Mouse (Mus musculus): Measurements from ENCODE around the gene Nelfe. TPM values are rescaled to one million over a fixed set of nuclear protein-coding genes. Genes with fewer than 3 reads are reported as not detected.

Nelfe gene
- polyA plus RNA-seq, 1 experiment = 75.1 TPM

DNA sequence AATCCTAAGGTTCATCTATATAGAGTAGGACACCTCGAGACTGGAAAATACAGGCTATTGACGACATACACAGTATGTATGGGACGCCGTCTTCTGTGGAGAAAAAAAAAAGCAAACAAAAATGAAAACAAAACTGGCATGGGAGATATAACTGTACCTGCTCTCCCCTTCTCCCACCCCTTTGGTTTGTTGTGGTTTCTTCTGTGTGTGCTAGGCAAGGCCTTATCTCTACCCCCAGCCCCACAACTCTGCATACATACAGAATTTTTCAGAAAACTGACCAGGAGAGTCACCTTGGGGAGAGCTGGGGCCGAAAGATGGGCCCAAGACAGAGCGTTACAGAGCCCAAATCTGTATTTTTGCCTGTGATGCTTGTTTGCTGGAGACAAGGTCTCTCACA lies 34.5 kb downstream of the Nelfe start:
- no peak overlapping the region for H3K4me3 ChIP-seq (ENCODE audit: insufficient read depth, poor library complexity, severe bottlenecking)
- H3K27me3 ChIP-seq (ENCODE audit: control insufficient read depth, insufficient read depth, insufficient read length) = no peaks in the 10 kb centered on the region
- H3ac ChIP-seq (ENCODE audit: control insufficient read depth, insufficient read length, low read depth) = no peak overlapping the region
- H3K79me2 ChIP-seq (ENCODE audit: control insufficient read depth, insufficient read depth) = no peaks in the 10 kb centered on the region
- H3K36me3 ChIP-seq (ENCODE audit: control insufficient read depth, insufficient read depth) = no peaks in the 10 kb centered on the region
- H3K79me3 ChIP-seq (ENCODE audit: low read depth) = no peaks in the 10 kb centered on the region
- no peak for TF ChIP-seq MAX (IDR thresholded peaks at IDR 0.05)
- TF ChIP-seq FOSL1 (IDR thresholded peaks at IDR 0.05; ENCODE audit: insufficient read depth, low read length, poor library complexity, severe bottlenecking) = no peak
- TF ChIP-seq USF1 (IDR thresholded peaks at IDR 0.05; ENCODE audit: low read depth) = no peak
- TF ChIP-seq MYOG (IDR thresholded peaks at IDR 0.05; ENCODE audit: control insufficient read depth, extremely low read depth, insufficient read length) = no peak

DNA sequence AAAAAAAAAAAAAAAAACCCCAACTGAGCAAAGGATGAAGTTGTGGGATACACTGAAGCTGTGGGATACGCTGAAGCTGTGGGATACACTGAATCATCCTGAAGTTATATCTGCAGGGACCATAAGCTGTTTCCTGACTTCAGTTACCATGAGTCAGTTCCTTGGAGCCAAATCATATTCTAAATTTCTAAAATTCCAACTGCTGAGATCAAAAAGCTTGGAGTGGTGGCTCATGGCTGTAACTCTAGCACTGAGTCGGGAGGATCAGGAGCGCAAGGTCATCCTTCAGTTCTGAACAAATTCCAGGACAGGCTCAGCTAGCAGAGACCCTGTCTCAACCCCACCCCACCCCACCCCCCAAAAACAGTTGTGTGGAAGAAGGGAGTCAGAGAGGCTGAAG lies 35.4 kb downstream of the Nelfe start:
- Histone ChIP-seq H3K4me3 (ENCODE audit: insufficient read depth, poor library complexity, severe bottlenecking) (no peak overlapping the region), H3K79me3 (ENCODE audit: low read depth) (no peaks in the 10 kb centered on the region), H3K79me2 (ENCODE audit: control insufficient read depth, insufficient read depth) (no peaks in the 10 kb centered on the region), H3ac (ENCODE audit: control insufficient read depth, insufficient read length, low read depth) (no peak overlapping the region), H3K27me3 (ENCODE audit: control insufficient read depth, insufficient read depth, insufficient read length) (no peaks in the 10 kb centered on the region), H3K36me3 (ENCODE audit: control insufficient read depth, insufficient read depth) (no peaks in the 10 kb centered on the region)
- TF ChIP-seq MYOD1 (IDR thresholded peaks at IDR 0.05; ENCODE audit: control insufficient read depth, insufficient read length, low read depth) = no peak
- TF ChIP-seq FOSL1 (IDR thresholded peaks at IDR 0.05; ENCODE audit: insufficient read depth, low read length, poor library complexity, severe bottlenecking) = no peak
- TF ChIP-seq CTCF (IDR thresholded peaks at IDR 0.05; ENCODE audit: control insufficient read depth, insufficient read depth, insufficient read length) = no peak
- no peak for TF ChIP-seq MAX (IDR thresholded peaks at IDR 0.05)
- TF ChIP-seq MYOG (IDR thresholded peaks at IDR 0.05; ENCODE audit: control insufficient read depth, extremely low read depth, insufficient read length) = no peak
- no peak for TF ChIP-seq CEBPB (IDR thresholded peaks at IDR 0.05; ENCODE audit: low read depth)
- no peak for TF ChIP-seq USF1 (IDR thresholded peaks at IDR 0.05; ENCODE audit: low read depth)

DNA sequence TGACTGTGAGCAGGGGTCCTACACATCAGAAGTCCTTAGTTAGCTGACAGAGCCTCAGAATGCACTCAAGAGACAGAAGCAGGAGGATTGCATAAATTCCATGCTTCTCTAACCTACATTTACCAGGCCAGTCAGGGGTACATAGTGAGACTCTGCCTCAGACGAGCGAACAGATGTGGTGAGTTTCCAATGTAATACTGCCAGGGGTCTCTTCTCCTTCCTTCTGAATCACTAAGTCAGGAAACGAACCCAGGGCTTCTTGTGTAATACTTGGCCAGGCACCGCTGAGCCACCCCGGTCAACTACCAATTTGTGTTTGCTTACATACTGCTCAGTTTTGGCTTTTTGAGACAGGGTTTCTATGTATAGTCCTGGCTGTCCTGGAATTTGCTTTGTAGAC lies 37.8 kb downstream of the Nelfe start:
- Histone ChIP-seq H3K79me2 (ENCODE audit: control insufficient read depth, insufficient read depth) (no peaks in the 10 kb centered on the region), H3ac (ENCODE audit: control insufficient read depth, insufficient read length, low read depth) (no peak overlapping the region), H3K4me3 (ENCODE audit: insufficient read depth, poor library complexity, severe bottlenecking) (no peak overlapping the region), H3K79me3 (ENCODE audit: low read depth) (no peaks in the 10 kb centered on the region), H3K27me3 (ENCODE audit: control insufficient read depth, insufficient read depth, insufficient read length) (no peaks in the 10 kb centered on the region), H3K36me3 (ENCODE audit: control insufficient read depth, insufficient read depth) (no peaks in the 10 kb centered on the region)
- TF ChIP-seq MYOG (IDR thresholded peaks at IDR 0.05; ENCODE audit: control insufficient read depth, extremely low read depth, insufficient read length) (no peak), CTCF (IDR thresholded peaks at IDR 0.05; ENCODE audit: control insufficient read depth, insufficient read depth, insufficient read length) (no peak), CEBPB (IDR thresholded peaks at IDR 0.05; ENCODE audit: low read depth) (no peak), MAX (IDR thresholded peaks at IDR 0.05) (no peak), USF1 (IDR thresholded peaks at IDR 0.05; ENCODE audit: low read depth) (no peak), FOSL1 (IDR thresholded peaks at IDR 0.05; ENCODE audit: insufficient read depth, low read length, poor library complexity, severe bottlenecking) (no peak), MYOD1 (IDR thresholded peaks at IDR 0.05; ENCODE audit: control insufficient read depth, insufficient read length, low read depth) (no peak)

DNA sequence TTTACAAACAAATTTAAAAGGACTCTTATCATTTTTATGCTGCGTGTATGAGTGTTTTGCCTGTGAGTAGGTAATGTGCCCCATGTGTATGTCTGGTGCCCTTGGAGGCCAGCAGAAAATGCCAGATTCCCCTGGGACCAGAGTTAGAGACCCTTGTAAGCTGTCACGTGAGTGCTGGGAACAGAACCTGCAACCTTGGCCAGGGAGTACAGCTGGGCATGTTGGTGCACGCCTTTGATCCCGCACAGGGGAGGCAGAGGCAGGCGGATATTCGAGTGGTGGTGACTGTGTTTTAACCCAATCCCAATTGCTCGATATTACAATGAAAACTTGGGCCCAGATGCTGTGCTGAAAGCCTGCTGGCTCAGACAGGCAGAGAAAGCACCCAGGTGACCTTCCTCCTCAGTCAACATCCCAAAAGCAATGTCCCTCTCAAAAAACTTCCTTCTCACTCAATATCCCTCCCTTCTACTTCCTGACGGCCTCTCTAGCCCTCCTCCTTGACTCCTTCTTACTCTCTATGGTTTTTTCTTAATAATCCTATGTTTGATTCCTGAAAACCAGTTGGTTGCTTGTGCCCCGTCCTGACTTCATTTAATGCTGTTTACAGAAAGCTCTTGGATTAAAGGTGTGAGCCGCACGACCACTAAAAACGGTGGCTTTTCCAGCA lies 40.0 kb downstream of the Nelfe start:
- H3ac ChIP-seq (ENCODE audit: control insufficient read depth, insufficient read length, low read depth) = no peak overlapping the region
- no peaks in the 10 kb centered on the region for H3K79me3 ChIP-seq (ENCODE audit: low read depth)
- no peaks in the 10 kb centered on the region for H3K27me3 ChIP-seq (ENCODE audit: control insufficient read depth, insufficient read depth, insufficient read length)
- no peak overlapping the region for H3K4me3 ChIP-seq (ENCODE audit: insufficient read depth, poor library complexity, severe bottlenecking)
- TF ChIP-seq CEBPB (IDR thresholded peaks at IDR 0.05; ENCODE audit: low read depth) (no peak), MYOD1 (IDR thresholded peaks at IDR 0.05; ENCODE audit: control insufficient read depth, insufficient read length, low read depth) (no peak), MYOG (IDR thresholded peaks at IDR 0.05; ENCODE audit: control insufficient read depth, extremely low read depth, insufficient read length) (no peak), MAX (IDR thresholded peaks at IDR 0.05) (no peak), FOSL1 (IDR thresholded peaks at IDR 0.05; ENCODE audit: insufficient read depth, low read length, poor library complexity, severe bottlenecking) (no peak)
- no peaks in the 10 kb centered on the region for H3K36me3 ChIP-seq (ENCODE audit: control insufficient read depth, insufficient read depth)
- H3K79me2 ChIP-seq (ENCODE audit: control insufficient read depth, insufficient read depth) = peaks cover 4% of the 10 kb centered on the region

DNA sequence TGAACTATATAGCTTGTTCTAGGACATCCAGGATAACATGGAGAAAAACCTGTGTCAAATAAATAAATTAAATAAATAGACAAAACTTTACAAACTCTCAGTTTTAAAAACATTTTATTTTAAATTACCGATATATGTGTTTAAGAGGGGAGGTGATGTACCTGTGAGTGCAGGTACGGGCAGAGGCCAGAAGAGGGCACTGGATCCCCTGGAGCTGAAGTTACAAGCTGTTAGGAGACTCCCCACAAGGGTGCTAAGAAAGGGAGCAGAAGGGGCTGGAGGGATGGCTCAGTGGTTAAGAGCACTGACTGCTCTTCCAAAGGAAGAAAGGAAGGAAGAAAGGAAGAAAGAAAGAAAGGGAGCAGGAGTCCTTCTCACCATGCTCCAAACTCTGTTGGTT lies 41.2 kb downstream of the Nelfe start:
- Histone ChIP-seq H3K4me3 (ENCODE audit: insufficient read depth, poor library complexity, severe bottlenecking) (no peak overlapping the region), H3ac (ENCODE audit: control insufficient read depth, insufficient read length, low read depth) (no peak overlapping the region), H3K27me3 (ENCODE audit: control insufficient read depth, insufficient read depth, insufficient read length) (no peaks in the 10 kb centered on the region), H3K79me3 (ENCODE audit: low read depth) (no peaks in the 10 kb centered on the region), H3K79me2 (ENCODE audit: control insufficient read depth, insufficient read depth) (peaks cover 15% of the 10 kb centered on the region), H3K36me3 (ENCODE audit: control insufficient read depth, insufficient read depth) (no peaks in the 10 kb centered on the region)
- TF ChIP-seq MYOD1 (IDR thresholded peaks at IDR 0.05; ENCODE audit: control insufficient read depth, insufficient read length, low read depth) (no peak), MYOG (IDR thresholded peaks at IDR 0.05; ENCODE audit: control insufficient read depth, extremely low read depth, insufficient read length) (no peak), USF1 (IDR thresholded peaks at IDR 0.05; ENCODE audit: low read depth) (no peak), CTCF (IDR thresholded peaks at IDR 0.05; ENCODE audit: control insufficient read depth, insufficient read depth, insufficient read length) (no peak), CEBPB (IDR thresholded peaks at IDR 0.05; ENCODE audit: low read depth) (no peak), MAX (IDR thresholded peaks at IDR 0.05) (no peak), FOSL1 (IDR thresholded peaks at IDR 0.05; ENCODE audit: insufficient read depth, low read length, poor library complexity, severe bottlenecking) (no peak)
